Mouse (Mus musculus): ENCODE results near the gene Blzf1.

GRCm38 (mm10) chr1:164248465-164249331, 58.6 kb downstream of the Blzf1 start, which contains the start of gene Slc19a2:
- no peak for TF ChIP-seq CHD2 (IDR thresholded peaks at IDR 0.05; ENCODE audit: low read depth, low read length)
- TF ChIP-seq ZC3H11A (IDR thresholded peaks at IDR 0.05; ENCODE audit: borderline replicate concordance, low read depth, low read length) = no peak
- TF ChIP-seq MAFK (IDR thresholded peaks at IDR 0.05; ENCODE audit: insufficient read depth, low read depth, low read length) = no peak
- no peak for TF ChIP-seq HCFC1 (IDR thresholded peaks at IDR 0.05; ENCODE audit: borderline replicate concordance, insufficient read depth, low read length)
- no peak for TF ChIP-seq ZNF384 (IDR thresholded peaks at IDR 0.05; ENCODE audit: low read depth, low read length)

All from ES-E14 (cell line).